Mouse (Mus musculus) heart, adult 2 months (tissue): ENCODE results near the gene 3110009E18Rik. TPM values are rescaled to one million over a fixed set of nuclear protein-coding genes. Genes with fewer than 3 reads are reported as not detected.
A peak's percentile ranks its signal among the peaks of the same experiment; 100 is the strongest.

Experiments used
- DNase-seq, 2 experiments: peaks; one replicate each; pipeline ENCODE4 v3.0.0; 2021
- H3K27ac ChIP-seq: fragments of 200-600 bp; 2 replicates; pipeline ENCODE4 v1.8.1; 2022
- H3K27me3 ChIP-seq: fragments of 200-500 bp; 2 replicates; pipeline ENCODE4 v1.6.1; 2012; ENCODE audit warnings: mild to moderate bottlenecking, low read length, inconsistent platforms, mixed read lengths; ENCODE audit not compliant: control insufficient read depth, insufficient read depth
- H3K36me3 ChIP-seq: fragments of 200-500 bp; 2 replicates; pipeline ENCODE4 v1.6.1; 2012; ENCODE audit warnings: low read length, inconsistent platforms; ENCODE audit not compliant: control insufficient read depth, insufficient read depth
- H3K4me1 ChIP-seq: fragments of 200-500 bp; 2 replicates; pipeline ENCODE4 v1.6.1; 2011; ENCODE audit warnings: low read length; ENCODE audit not compliant: control insufficient read depth, insufficient read depth
- H3K4me3 ChIP-seq: fragments of 200-600 bp; 2 replicates; pipeline ENCODE4 v1.8.1; 2022
- H3K79me2 ChIP-seq: fragments of 200-500 bp; replicated peaks from 2 replicates; pipeline ENCODE4 v1.6.1; 2012; ENCODE audit warnings: mild to moderate bottlenecking, inconsistent platforms, low read length, moderate library complexity, mixed read lengths; ENCODE audit not compliant: control insufficient read depth, insufficient read depth
- H3K9ac ChIP-seq: fragments of 200-500 bp; 2 replicates; pipeline ENCODE4 v1.6.1; 2012; ENCODE audit warnings: low read depth, mild to moderate bottlenecking, control low read depth, inconsistent platforms, low read length, mixed read lengths
- CTCF ChIP-seq: fragments of 200-600 bp; IDR thresholded peaks from 2 replicates; pipeline ENCODE4 v1.8.1; 2022; ENCODE audit warnings: antibody characterized with exemption, mild to moderate bottlenecking, moderate library complexity
- EP300 ChIP-seq: fragments of 200-500 bp; IDR thresholded peaks from 2 replicates; pipeline ENCODE4 v1.6.1; 2011; ENCODE audit warnings: low read depth, low read length, control low read depth; ENCODE audit not compliant: insufficient read depth
- POLR2A ChIP-seq: fragments of 200-500 bp; IDR thresholded peaks from 2 replicates; pipeline ENCODE4 v1.6.1; 2011; ENCODE audit warnings: mild to moderate bottlenecking, low read depth, low read length, control low read depth; ENCODE audit not compliant: insufficient read depth
- WGBS: fragments of 180-500 bp; shearing (Covaris S2); methylation state at CpG from one replicate; pipeline ENCODE4 v1.1.7; 2018; 5-methylcytosine and 5-hydroxymethylcytosine counted together
- intact Hi-C: fragments of 180-260 bp; cut with DNase I; formaldehyde crosslinking; loops from one replicate; pipeline ENCODE4 v1.15.1; 2025
- polyA plus RNA-seq: library from polyadenylated mRNA; depleted of rRNA; stranded (reverse); fragments of >200 nt; gene quantifications from 2 replicates; pipeline ENCODE4 v1.2.3, GENCODE M21; 2012
- total RNA-seq, 2 experiments: library from RNA; stranded (reverse); gene quantifications; 2 replicates each; pipeline ENCODE4 v1.2.3; 2021

3110009E18Rik gene
- total and polyA plus RNA-seq, 3 experiments, result 2.5 to 5.8 (median 5.2) TPM

- WGBS, result 12% methylated on average over 14 of the region's 14 CpGs
- Histone ChIP-seq H3K4me3 (no peak overlapping the region), H3K36me3 (no peaks in the 10 kb centered on the region), H3K79me2 (no peaks in the 10 kb centered on the region), H3K4me1 (peaks cover 2% of the 10 kb centered on the region), H3K27me3 (no peaks in the 10 kb centered on the region), H3K9ac (no peak overlapping the region), H3K27ac (no peak overlapping the region)
- peak in 1 of 2 experiments; percentile 31 for DNase-seq
- TF ChIP-seq EP300, result no peak
- TF ChIP-seq CTCF, result no peak
- TF ChIP-seq POLR2A, result no peak
- intact Hi-C loops, result no loop called here
Measured at GRCm38 (mm10) chr1:120176313-120176712, 55.3 kb downstream of the 3110009E18Rik start.

- H3K9ac ChIP-seq, result no peak overlapping the region
- H3K4me1 ChIP-seq, result peaks cover 2% of the 10 kb centered on the region
- H3K4me3 ChIP-seq, result no peak overlapping the region
- H3K27me3 ChIP-seq, result no peaks in the 10 kb centered on the region
- 94% methylated on average over 8 of the region's 8 CpGs for WGBS
- no peak for DNase-seq
- no peaks in the 10 kb centered on the region for H3K36me3 ChIP-seq
- intact Hi-C loops, result no loop called here
- H3K79me2 ChIP-seq, result no peaks in the 10 kb centered on the region
- H3K27ac ChIP-seq, result no peak overlapping the region
- TF ChIP-seq CTCF (no peak), POLR2A (no peak), EP300 (no peak)
Measured at GRCm38 (mm10) chr1:120177141-120177540, 56.2 kb downstream of the 3110009E18Rik start.

GRCm38 (mm10) chr1:120186204-120186603 is 65.2 kb downstream of the 3110009E18Rik start:
- no peaks in the 10 kb centered on the region for H3K36me3 ChIP-seq
- H3K27ac ChIP-seq, result no peak overlapping the region
- H3K4me1 ChIP-seq, result no peaks in the 10 kb centered on the region
- WGBS, result 63% methylated on average over 6 of the region's 6 CpGs
- H3K27me3 ChIP-seq, result no peaks in the 10 kb centered on the region
- no peak for TF ChIP-seq EP300
- TF ChIP-seq POLR2A, result no peak
- TF ChIP-seq CTCF, result no peak
- intact Hi-C loops, result no loop called here
- H3K79me2 ChIP-seq, result no peaks in the 10 kb centered on the region
- H3K4me3 ChIP-seq, result no peak overlapping the region
- no peak overlapping the region for H3K9ac ChIP-seq
- DNase-seq, result no peak

- Histone ChIP-seq H3K27ac (no peak overlapping the region), H3K27me3 (no peaks in the 10 kb centered on the region), H3K9ac (no peak overlapping the region), H3K79me2 (no peaks in the 10 kb centered on the region), H3K36me3 (no peaks in the 10 kb centered on the region), H3K4me1 (no peaks in the 10 kb centered on the region), H3K4me3 (no peak overlapping the region)
- intact Hi-C loops, result no loop called here
- WGBS, result 75% methylated on average over 9 of the region's 9 CpGs
- TF ChIP-seq CTCF, result no peak
- no peak for TF ChIP-seq EP300
- TF ChIP-seq POLR2A, result no peak
- DNase-seq, result no peak
Measured at GRCm38 (mm10) chr1:120186655-120187054, 65.7 kb downstream of the 3110009E18Rik start.

- Histone ChIP-seq H3K27me3 (no peaks in the 10 kb centered on the region), H3K4me1 (no peaks in the 10 kb centered on the region), H3K27ac (no peak overlapping the region), H3K79me2 (no peaks in the 10 kb centered on the region), H3K9ac (no peak overlapping the region), H3K36me3 (no peaks in the 10 kb centered on the region), H3K4me3 (no peak overlapping the region)
- TF ChIP-seq CTCF, result no peak
- TF ChIP-seq EP300, result no peak
- no peak for TF ChIP-seq POLR2A
- intact Hi-C loops, result no loop called here
- no peak for DNase-seq
- WGBS, result 89% methylated on average over 7 of the region's 7 CpGs
Measured at GRCm38 (mm10) chr1:120187059-120187458, 66.1 kb downstream of the 3110009E18Rik start.

GRCm38 (mm10) chr1:120189206-120189605 is 68.2 kb downstream of the 3110009E18Rik start:
- DNase-seq, result no peak
- H3K4me1 ChIP-seq, result no peaks in the 10 kb centered on the region
- no peaks in the 10 kb centered on the region for H3K27me3 ChIP-seq
- no peaks in the 10 kb centered on the region for H3K79me2 ChIP-seq
- intact Hi-C loops, result no loop called here
- no peak overlapping the region for H3K9ac ChIP-seq
- 93% methylated on average over 6 of the region's 6 CpGs for WGBS
- H3K27ac ChIP-seq, result no peak overlapping the region
- H3K36me3 ChIP-seq, result no peaks in the 10 kb centered on the region
- TF ChIP-seq CTCF (no peak), POLR2A (no peak), EP300 (no peak)
- no peak overlapping the region for H3K4me3 ChIP-seq
